Mouse (Mus musculus) cerebellum, adult 9-11 months (tissue): Measurements from ENCODE around the gene Fancc.
"Not testable (repeated sequence)": the region's sequence is repeated elsewhere in the genome, so short reads cannot be mapped to it uniquely, and the experiment has no call there.

ENCODE experiments used
- DNase-seq: peaks from one replicate; pipeline ENCODE4 v3.0.0; 2022

Fancc gene

DNA sequence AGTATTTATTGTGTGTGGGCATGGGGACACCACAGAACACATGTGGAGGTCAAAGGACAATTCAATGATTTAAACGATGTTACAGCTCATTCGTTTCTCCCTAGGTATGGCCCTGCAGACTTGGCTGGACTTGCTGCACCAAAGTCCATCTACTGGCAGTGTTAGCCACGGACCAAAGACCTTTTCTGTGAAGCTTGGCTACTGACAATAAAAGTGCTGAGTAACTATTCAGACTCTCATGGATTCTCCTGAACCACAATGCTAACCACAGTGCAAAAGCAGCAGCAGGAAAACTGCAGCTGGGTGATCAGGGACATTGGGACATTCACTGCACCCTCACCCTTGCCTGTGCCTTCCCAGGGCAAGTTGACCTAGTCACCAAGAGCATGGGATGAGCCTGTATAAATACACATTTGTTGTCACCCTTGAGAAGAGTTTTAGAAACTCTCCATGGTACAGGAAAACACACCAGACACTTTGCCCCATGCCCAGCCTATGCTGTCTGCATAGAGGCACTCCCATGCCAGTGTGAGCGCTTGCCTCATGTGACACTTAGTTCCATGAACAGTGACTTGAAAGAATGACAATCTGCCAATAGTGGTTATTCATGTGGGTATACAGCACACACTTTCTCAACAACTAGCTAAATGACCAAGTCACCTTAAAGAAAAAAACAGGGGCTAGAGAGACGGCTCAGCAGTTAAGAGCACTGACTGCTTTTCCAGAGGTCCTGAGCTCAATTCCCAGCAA is 151.4 kb downstream of the Fancc start:
- DNase-seq, result no peak

DNA sequence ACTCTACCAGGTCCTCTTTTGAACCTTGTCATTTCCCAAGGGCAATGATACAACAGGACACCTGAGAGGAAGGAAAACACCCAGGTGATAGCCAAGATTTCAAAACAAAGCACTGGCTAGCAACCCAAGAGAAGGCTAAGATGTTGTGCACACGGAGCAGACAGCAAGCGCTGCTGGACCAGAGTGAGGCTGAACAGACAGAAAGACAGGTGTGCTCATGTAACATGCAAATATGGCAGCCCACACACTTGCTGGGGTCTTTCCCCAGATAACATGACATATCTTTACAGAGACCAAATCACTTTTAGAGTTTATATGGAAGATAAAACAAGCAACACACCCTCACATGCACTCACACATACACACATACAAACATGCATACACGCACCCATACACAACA is 152.6 kb downstream of the Fancc start:
- no peak for DNase-seq

GRCm38 (mm10) chr13:63342781-63343180 is 154.3 kb downstream of the Fancc start:
- no peak for DNase-seq

DNA sequence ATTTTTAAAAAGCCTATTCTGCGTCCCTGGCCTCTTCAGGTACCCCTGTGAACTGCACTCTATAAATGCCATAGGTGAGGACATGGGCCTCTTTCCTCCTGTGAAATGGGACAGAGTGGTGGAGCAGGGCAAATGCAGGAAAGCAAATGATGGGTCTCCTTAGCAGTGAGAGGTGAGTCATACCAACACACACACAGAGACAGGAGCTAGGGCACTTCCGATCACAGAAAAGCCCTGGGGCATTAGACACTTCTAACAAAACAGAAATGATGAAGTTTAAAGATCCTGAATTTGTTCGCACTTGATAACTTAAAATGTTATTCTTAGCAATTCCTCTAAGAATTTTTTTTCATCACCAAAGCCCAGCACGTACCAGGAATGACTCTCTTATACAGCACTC is 157.1 kb downstream of the Fancc start:
- DNase-seq, result no peak

DNA sequence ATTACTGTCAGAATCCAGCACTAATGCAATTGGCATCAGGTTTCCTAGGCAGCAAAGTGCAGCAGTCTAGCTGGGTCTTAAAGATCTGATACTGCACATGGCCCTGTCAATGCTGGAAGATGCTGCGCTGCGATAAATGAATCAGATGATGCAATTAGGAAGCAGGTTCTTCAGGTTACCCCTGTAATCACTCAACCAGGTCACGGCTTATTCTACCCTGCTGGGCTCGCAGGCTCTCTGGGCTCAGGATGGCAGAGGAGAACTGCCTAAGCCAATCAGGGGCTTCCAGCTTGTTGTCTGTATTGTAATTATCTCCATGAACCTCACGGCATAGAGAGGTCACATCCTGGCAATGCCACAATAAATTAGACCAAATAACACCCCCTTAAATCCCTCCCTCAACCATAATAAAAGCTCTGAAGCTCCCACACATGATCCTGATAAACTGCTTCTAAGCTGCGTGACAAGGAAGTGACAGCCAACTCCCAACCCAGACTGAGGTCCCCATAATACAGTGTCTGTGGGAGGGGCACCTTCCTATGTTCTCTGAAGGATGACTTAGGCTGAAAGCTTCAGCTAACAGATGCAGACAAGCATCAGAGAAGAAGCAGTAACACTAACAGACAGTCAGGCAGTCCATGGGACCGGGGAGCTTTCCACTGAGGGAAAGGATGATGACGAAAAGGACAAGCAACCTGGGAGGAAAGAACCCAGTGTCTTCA is 159.7 kb downstream of the Fancc start:
- no peak for DNase-seq

DNA sequence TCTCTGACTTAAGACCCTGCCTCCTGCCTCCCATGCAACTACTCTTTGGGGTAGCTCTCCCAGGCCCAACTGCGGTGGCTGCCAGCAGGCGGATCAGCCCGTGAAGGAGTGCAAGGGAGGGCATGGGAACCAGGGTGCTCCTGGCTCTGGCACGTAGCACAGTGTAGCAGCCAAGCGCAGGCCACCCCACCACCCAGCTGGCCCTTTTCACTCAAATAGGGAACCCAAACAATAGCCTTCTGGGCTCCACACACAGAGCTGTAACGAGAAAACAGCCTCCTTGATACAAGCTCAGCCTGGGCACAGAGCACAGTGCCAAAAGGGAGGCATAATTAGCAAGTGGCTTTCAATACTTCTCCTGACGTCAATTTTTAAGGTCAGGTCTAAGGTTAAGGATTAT is 160.7 kb downstream of the Fancc start:
- no peak for DNase-seq

GRCm38 (mm10) chr13:63335421-63336134 is 161.5 kb downstream of the Fancc start:
- no peak for DNase-seq

GRCm38 (mm10) chr13:63332576-63333300 is 164.3 kb downstream of the Fancc start:
- peak; percentile 56 for DNase-seq

DNA sequence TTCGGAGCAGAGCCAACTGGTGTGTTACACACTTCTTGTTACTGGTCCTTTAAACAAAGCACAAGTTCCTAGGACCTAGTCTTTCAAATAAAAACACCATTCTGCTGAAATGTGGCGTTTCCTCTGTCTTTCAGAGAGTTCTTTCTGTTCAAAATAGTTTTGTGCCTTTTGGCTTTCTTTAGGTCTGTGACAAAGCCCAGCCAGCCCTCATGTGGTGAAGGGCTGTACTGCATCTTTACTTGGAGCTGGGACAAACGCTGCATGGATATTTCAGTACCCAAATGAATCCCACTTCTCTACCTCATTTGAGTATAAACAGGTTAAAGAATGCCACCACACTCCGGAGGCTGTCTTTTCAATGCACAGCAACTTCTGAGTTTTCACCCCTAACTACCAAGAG is 165.7 kb downstream of the Fancc start:
- peak; percentile 53 for DNase-seq

- no peak for DNase-seq
Observed at GRCm38 (mm10) chr13:63330236-63330860, 166.7 kb downstream of the Fancc start.

GRCm38 (mm10) chr13:63326015-63326414 is 171.1 kb downstream of the Fancc start:
- no peak for DNase-seq

DNA sequence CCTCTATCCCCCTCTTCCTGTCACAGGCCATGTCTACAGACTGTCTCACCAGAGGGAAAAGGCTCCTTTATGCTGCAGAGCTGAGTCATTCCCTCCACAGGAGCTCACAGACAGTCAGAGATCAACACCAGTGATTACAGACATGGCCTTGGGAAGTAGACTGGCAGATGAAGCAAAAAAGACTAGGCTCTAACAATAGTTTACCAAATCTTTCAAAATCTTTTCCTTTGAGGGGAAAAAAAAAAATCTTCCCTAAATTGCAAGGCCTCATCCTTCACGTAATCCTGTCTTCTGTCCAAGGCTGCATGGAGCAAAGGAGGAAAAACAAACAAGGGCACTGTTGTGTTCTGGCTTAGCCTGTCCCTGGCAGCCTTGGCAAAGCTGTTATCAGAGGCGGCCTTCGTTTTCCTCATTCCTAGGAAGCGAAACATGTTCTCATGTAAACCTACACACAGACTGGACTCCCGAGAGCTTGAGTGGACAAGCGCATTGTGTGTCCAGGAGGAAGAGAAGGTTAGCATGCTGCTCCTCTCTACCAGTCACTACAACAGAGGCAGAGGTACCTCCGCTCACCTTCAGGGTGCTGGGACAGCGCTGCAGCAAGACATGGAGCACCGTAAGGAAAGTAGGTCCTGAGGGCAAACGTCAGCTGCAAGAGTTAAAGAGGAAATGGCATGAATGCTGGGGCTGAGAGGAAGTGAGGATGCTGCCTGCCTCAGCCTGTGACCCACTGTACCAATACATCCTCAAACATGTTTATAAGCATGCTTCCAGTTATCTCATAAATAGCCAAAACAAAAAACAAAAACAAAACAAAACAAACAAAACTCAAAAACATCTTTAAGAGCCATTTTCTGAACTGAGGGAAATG is 171.9 kb downstream of the Fancc start:
- no peak for DNase-seq

GRCm38 (mm10) chr13:63324311-63324710 is 172.8 kb downstream of the Fancc start:
- DNase-seq, result no peak

DNA sequence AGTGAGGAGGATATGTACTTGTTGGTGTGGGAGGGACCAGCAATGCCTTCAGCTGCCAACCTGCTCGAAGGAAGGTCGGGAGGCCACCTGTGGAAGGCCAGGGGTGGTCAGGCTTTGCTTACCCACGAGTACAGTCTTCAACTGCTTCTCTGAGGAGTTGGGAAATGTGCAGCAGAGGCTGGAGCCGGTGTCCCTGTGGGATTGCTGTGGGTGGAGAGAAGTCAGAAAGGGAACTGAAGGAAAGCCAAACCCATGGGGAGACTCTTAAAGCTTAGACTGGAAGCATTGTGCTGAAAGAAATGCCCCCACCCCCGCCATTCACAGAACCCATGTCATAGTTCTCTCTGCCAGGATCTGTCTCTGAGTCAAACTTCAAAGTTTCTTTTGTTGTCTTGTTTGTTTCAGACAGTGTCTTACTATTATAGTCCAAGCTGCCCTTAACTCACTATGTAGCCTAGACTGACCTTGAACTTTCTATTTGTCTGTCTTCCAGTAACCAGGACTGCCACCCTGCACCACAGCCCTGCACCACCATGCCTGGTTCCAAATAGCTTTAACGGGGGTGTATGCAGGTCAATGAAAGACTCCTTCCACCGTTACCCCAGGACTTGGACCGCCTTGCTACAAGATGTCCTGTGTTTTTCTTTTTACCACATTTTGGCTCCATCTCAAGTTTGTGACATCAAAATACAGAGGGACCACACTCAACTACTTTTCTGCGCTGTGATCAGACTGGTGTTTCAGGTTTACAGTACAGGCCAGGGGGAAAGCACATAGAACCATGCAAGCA is 173.6 kb downstream of the Fancc start:
- DNase-seq, result no peak

DNA sequence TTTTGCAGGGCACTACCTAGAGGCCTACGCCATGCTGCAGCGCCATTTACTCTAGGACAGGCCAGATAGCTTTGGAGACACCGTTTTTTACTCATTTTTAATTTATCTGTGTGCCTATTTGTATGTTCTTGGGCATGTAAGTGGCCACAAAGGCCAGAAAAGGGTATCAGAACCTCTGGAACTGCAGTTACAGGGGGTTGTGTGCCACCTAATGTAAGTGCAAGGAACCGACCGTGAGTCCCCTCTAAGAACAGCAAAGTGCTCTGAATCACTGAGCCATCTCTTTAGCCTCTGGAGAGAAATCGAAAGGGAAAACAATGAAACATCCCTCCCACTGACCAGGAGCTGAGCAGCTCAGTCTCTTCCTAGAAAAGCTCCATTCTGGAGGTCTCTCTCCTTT is 174.3 kb downstream of the Fancc start:
- no peak for DNase-seq

- no peak for DNase-seq
Observed at GRCm38 (mm10) chr13:63321689-63322088, 175.4 kb downstream of the Fancc start.

- no peak for DNase-seq
Observed at GRCm38 (mm10) chr13:63319814-63320213, 177.3 kb downstream of the Fancc start.

- DNase-seq, result peak; percentile 56
Observed at GRCm38 (mm10) chr13:63317681-63318104, 179.4 kb downstream of the Fancc start.

- DNase-seq, result no peak
Observed at GRCm38 (mm10) chr13:63316407-63316806, 180.7 kb downstream of the Fancc start.

DNA sequence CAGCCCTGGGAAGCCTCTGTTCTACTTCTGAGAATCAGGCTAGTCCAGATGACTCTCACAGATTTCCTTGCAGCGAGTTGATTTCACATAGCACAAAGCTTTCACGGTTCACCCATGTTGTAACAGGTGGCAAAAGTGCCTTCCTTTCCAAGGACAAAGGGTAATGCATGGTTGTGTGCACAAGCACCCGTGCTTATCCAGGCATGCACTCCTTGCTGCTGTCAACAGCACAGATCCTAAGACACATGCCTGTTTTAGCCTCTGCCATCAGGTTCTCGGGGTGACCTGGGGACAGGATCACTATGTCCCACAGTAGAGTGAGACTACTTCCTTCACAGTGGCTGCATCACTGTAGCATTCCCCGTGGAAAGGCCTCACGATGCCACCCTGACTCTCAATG is 181.3 kb downstream of the Fancc start:
- no peak for DNase-seq

- not testable (repeated sequence) for DNase-seq
Observed at GRCm38 (mm10) chr13:63315111-63315510, 182.0 kb downstream of the Fancc start.
